Mouse (Mus musculus) embryonic fibroblast, embryonic 13.5 days (primary cell): ENCODE measurements around the gene Nr5a1. TPM values are rescaled to one million over a fixed set of nuclear protein-coding genes. Genes with fewer than 3 reads are reported as not detected.
A peak's percentile ranks its signal among the peaks of the same experiment; 100 is the strongest.

ENCODE experiments used
- H3K27ac ChIP-seq: 2 replicates; pipeline ENCODE4 v1.5.1; 2012; ENCODE audit warnings: low read length, control low read depth, inconsistent platforms; ENCODE audit not compliant: insufficient read depth
- H3K4me1 ChIP-seq: 2 replicates; pipeline ENCODE4 v1.6.1; 2011; ENCODE audit warnings: low read length; ENCODE audit not compliant: control insufficient read depth, insufficient read depth
- H3K4me3 ChIP-seq: 2 replicates; pipeline ENCODE4 v1.5.1; 2011; ENCODE audit warnings: mild to moderate bottlenecking, control low read depth, low read length; ENCODE audit not compliant: insufficient read depth
- CTCF ChIP-seq: IDR thresholded peaks from 2 replicates; pipeline ENCODE4 v1.5.1; 2011; ENCODE audit warnings: mild to moderate bottlenecking, control low read depth, low read length, moderate library complexity, borderline replicate concordance; ENCODE audit not compliant: insufficient read depth
- POLR2A ChIP-seq: IDR thresholded peaks from 2 replicates; pipeline ENCODE4 v1.6.1; 2011; ENCODE audit warnings: low read depth, mild to moderate bottlenecking, control low read depth, low read length, moderate library complexity
- polyA plus RNA-seq: library from polyadenylated mRNA; stranded (reverse); fragments of >200 nt; gene quantifications from 2 replicates; pipeline ENCODE4 v1.2.4, GENCODE M21; 2011; ENCODE audit warnings: low read depth; ENCODE audit not compliant: missing spikeins, insufficient read length

Nr5a1 gene
- not detected in 2 replicates for polyA plus RNA-seq

- Histone ChIP-seq H3K4me3 (no peak within 1 kb of the TSS), H3K27ac (no peak within 1 kb of the TSS), H3K4me1 (no peaks in the 10 kb centered on the region)
- TF ChIP-seq CTCF: no peak
- no peak for TF ChIP-seq POLR2A
These were observed at the start of gene Nr5a1 for GRCm38 (mm10) chr2:38714324-38714723. TSS of gene Nr5a1 (minus strand) at chr2:38714542.

- no peak overlapping the region for H3K4me3 ChIP-seq
- no peak overlapping the region for H3K27ac ChIP-seq
- no peaks in the 10 kb centered on the region for H3K4me1 ChIP-seq
- no peak for TF ChIP-seq CTCF
- no peak for TF ChIP-seq POLR2A
These were observed 25.5 kb upstream of the Nr5a1 start for GRCm38 (mm10) chr2:38739847-38740246.

GRCm38 (mm10) chr2:38739410-38739809 lies 25.1 kb upstream of the Nr5a1 start:
- no peak overlapping the region for H3K27ac ChIP-seq
- H3K4me1 ChIP-seq: no peaks in the 10 kb centered on the region
- peak; percentile 78 for TF ChIP-seq CTCF
- no peak for TF ChIP-seq POLR2A
- no peak overlapping the region for H3K4me3 ChIP-seq

GRCm38 (mm10) chr2:38738601-38739301 lies 24.4 kb upstream of the Nr5a1 start:
- no peak for TF ChIP-seq CTCF
- no peak for TF ChIP-seq POLR2A
- Histone ChIP-seq H3K4me3 (no peak overlapping the region), H3K4me1 (no peaks in the 10 kb centered on the region), H3K27ac (no peak overlapping the region)

GRCm38 (mm10) chr2:38735740-38736139 lies 21.4 kb upstream of the Nr5a1 start:
- Histone ChIP-seq H3K27ac (no peak overlapping the region), H3K4me1 (no peaks in the 10 kb centered on the region), H3K4me3 (no peak overlapping the region)
- TF ChIP-seq CTCF (no peak), POLR2A (no peak)

- TF ChIP-seq POLR2A: no peak
- no peak for TF ChIP-seq CTCF
- Histone ChIP-seq H3K4me1 (no peaks in the 10 kb centered on the region), H3K27ac (no peak overlapping the region), H3K4me3 (no peak overlapping the region)
These were observed 20.4 kb upstream of the Nr5a1 start for GRCm38 (mm10) chr2:38734721-38735120.

GRCm38 (mm10) chr2:38730331-38730827 lies 16.0 kb upstream of the Nr5a1 start:
- TF ChIP-seq POLR2A: no peak
- TF ChIP-seq CTCF: no peak
- H3K4me3 ChIP-seq: no peak overlapping the region
- H3K4me1 ChIP-seq: no peaks in the 10 kb centered on the region
- H3K27ac ChIP-seq: no peak overlapping the region

- Histone ChIP-seq H3K4me1 (no peaks in the 10 kb centered on the region), H3K27ac (no peak overlapping the region), H3K4me3 (no peak overlapping the region)
- TF ChIP-seq CTCF: no peak
- no peak for TF ChIP-seq POLR2A
These were observed 11.1 kb upstream of the Nr5a1 start for GRCm38 (mm10) chr2:38725427-38725826.

- Histone ChIP-seq H3K27ac (no peak overlapping the region), H3K4me3 (no peak overlapping the region), H3K4me1 (no peaks in the 10 kb centered on the region)
- TF ChIP-seq POLR2A (no peak), CTCF (no peak)
These were observed 9.0 kb upstream of the Nr5a1 start for GRCm38 (mm10) chr2:38723378-38723777.

GRCm38 (mm10) chr2:38722076-38722475 lies 7.7 kb upstream of the Nr5a1 start:
- Histone ChIP-seq H3K27ac (no peak overlapping the region), H3K4me3 (no peak overlapping the region), H3K4me1 (no peaks in the 10 kb centered on the region)
- TF ChIP-seq CTCF: no peak
- no peak for TF ChIP-seq POLR2A

- Histone ChIP-seq H3K27ac (no peak overlapping the region), H3K4me3 (no peak overlapping the region), H3K4me1 (no peaks in the 10 kb centered on the region)
- TF ChIP-seq CTCF: no peak
- TF ChIP-seq POLR2A: no peak
These were observed 6.3 kb upstream of the Nr5a1 start for GRCm38 (mm10) chr2:38720661-38721060.
